23 mouse cellular contexts compared by ENCODE assay signal in genomic region chr3:78836824-78837223, GRCm38 (mm10).
DNase-seq lines count a peak whose midpoint lies in the region; ATAC-seq and TF ChIP-seq lines count a peak whose summit lies in the region.
"Had no signal": no experiment of that assay in that cellular context is flagged by ENCODE, and none has a peak within 500 bp of the region (broad histone marks: within the 10 kb centered on the region; RNA-seq: fewer than 3 reads in every experiment).

No protein-coding gene starts in this region.

- 57% methylated on average over 5 of the region's 5 CpGs for WGBS in midbrain, embryonic 12.5 days
- WGBS in midbrain, embryonic 15.5 days: 33% methylated on average over 5 of the region's 5 CpGs
- 90% methylated on average over 5 of the region's 5 CpGs for WGBS in intestine, postnatal 0 days

- no peak overlapping the region for H3K4me3 ChIP-seq in midbrain, embryonic 12.5 days
- H3K4me3 ChIP-seq in midbrain, embryonic 15.5 days: no peak overlapping the region
- no peak overlapping the region for H3K4me3 ChIP-seq in intestine, postnatal 0 days (ENCODE audit: low read depth, low read length)
- H3K4me3 ChIP-seq: forebrain, embryonic 10.5 days; forebrain, embryonic 13.5 days; heart, embryonic 12.5 days; heart, embryonic 15.5 days; hindbrain, embryonic 15.5 days had no signal

- no peak overlapping the region for H3K9ac ChIP-seq in midbrain, embryonic 12.5 days (replicated peaks)
- no peak overlapping the region for H3K9ac ChIP-seq in midbrain, embryonic 15.5 days
- H3K9ac ChIP-seq in intestine, postnatal 0 days (ENCODE audit: low read depth, low read length): no peak overlapping the region
- H3K9ac ChIP-seq: forebrain, embryonic 13.5 days; heart, embryonic 12.5 days; heart, embryonic 15.5 days; hindbrain, embryonic 15.5 days had no signal

- TF ChIP-seq POLR2A in brain, embryonic 14.5 days (IDR thresholded peaks at IDR 0.05; ENCODE audit: borderline replicate concordance, extremely low read depth, insufficient read depth, insufficient read length, poor library complexity, severe bottlenecking): no peak

- H3K27me3 ChIP-seq in midbrain, embryonic 12.5 days: no peaks in the 10 kb centered on the region
- H3K27me3 ChIP-seq in midbrain, embryonic 15.5 days (replicated peaks): no peaks in the 10 kb centered on the region
- H3K27me3 ChIP-seq in intestine, postnatal 0 days (replicated peaks; ENCODE audit: control insufficient read depth, insufficient read depth, low read length): no peaks in the 10 kb centered on the region
- H3K27me3 ChIP-seq: forebrain, embryonic 13.5 days; heart, embryonic 12.5 days; heart, embryonic 15.5 days; hindbrain, embryonic 15.5 days had no signal

- no peaks in the 10 kb centered on the region for H3K9me3 ChIP-seq in midbrain, embryonic 12.5 days
- no peaks in the 10 kb centered on the region for H3K9me3 ChIP-seq in midbrain, embryonic 15.5 days
- H3K9me3 ChIP-seq in intestine, postnatal 0 days (ENCODE audit: control insufficient read depth): no peaks in the 10 kb centered on the region
- H3K9me3 ChIP-seq: forebrain, embryonic 10.5 days; forebrain, embryonic 13.5 days; heart, embryonic 12.5 days; heart, embryonic 15.5 days; hindbrain, embryonic 15.5 days had no signal

- no peak overlapping the region for H3K4me2 ChIP-seq in midbrain, embryonic 12.5 days (replicated peaks)
- no peak overlapping the region for H3K4me2 ChIP-seq in midbrain, embryonic 15.5 days
- H3K4me2 ChIP-seq in intestine, postnatal 0 days (replicated peaks; ENCODE audit: low read depth): no peak overlapping the region
- H3K4me2 ChIP-seq: forebrain, embryonic 13.5 days; heart, embryonic 12.5 days; heart, embryonic 15.5 days; hindbrain, embryonic 15.5 days had no signal

- no peaks in the 10 kb centered on the region for H3K4me1 ChIP-seq in midbrain, embryonic 12.5 days
- H3K4me1 ChIP-seq in midbrain, embryonic 15.5 days: no peaks in the 10 kb centered on the region
- no peaks in the 10 kb centered on the region for H3K4me1 ChIP-seq in intestine, postnatal 0 days (replicated peaks; ENCODE audit: control insufficient read depth, insufficient read depth, low read length)
- H3K4me1 ChIP-seq: forebrain, embryonic 10.5 days; forebrain, embryonic 13.5 days; heart, embryonic 12.5 days; heart, embryonic 15.5 days; hindbrain, embryonic 15.5 days had no signal

- no peak overlapping the region for H3K27ac ChIP-seq in midbrain, embryonic 12.5 days (replicated peaks)
- no peak overlapping the region for H3K27ac ChIP-seq in midbrain, embryonic 15.5 days
- H3K27ac ChIP-seq in intestine, postnatal 0 days (ENCODE audit: low read depth, low read length): no peak overlapping the region
- H3K27ac ChIP-seq: forebrain, embryonic 10.5 days; forebrain, embryonic 13.5 days; heart, embryonic 15.5 days; hindbrain, embryonic 15.5 days had no signal

- TF ChIP-seq CTCF in brain, embryonic 14.5 days (IDR thresholded peaks at IDR 0.05; ENCODE audit: borderline replicate concordance, extremely low read depth, insufficient read depth, insufficient read length): no peak
- TF ChIP-seq CTCF in intestine, postnatal 0 days (IDR thresholded peaks at IDR 0.05; ENCODE audit: low read depth): no peak

- no peaks in the 10 kb centered on the region for H3K36me3 ChIP-seq in midbrain, embryonic 12.5 days
- no peaks in the 10 kb centered on the region for H3K36me3 ChIP-seq in midbrain, embryonic 15.5 days (replicated peaks)
- H3K36me3 ChIP-seq in intestine, postnatal 0 days (ENCODE audit: control insufficient read depth, insufficient read depth): no peaks in the 10 kb centered on the region
- H3K36me3 ChIP-seq: forebrain, embryonic 10.5 days; heart, embryonic 12.5 days; heart, embryonic 15.5 days; hindbrain, embryonic 15.5 days had no signal

- peak; percentile 37 for DNase-seq in brain, embryonic 14.5 days (ENCODE audit: low read depth)
- peak; percentile 59 for DNase-seq in retina, embryonic 14.5 days (ENCODE audit: low spot score)
- no peak for DNase-seq in cerebellum, adult 18-20 months
- no peak for DNase-seq in gastrocnemius, postnatal 36 days
- DNase-seq: adrenal gland, adult 2 months; adrenal gland, postnatal 14 days; cerebellum, adult 11-12 months; cerebellum, adult 9-10 months; cerebellum, postnatal 14 days; gastrocnemius, postnatal 10 days; heart, adult 18-20 months; heart, postnatal 14 days; heart, postnatal 4 days had no signal

- ATAC-seq in midbrain, embryonic 12.5 days (ENCODE audit: low FRiP score, low read depth): peak; percentile 44; the same call in 1 of the 2 replicates
- peak; percentile 73 for ATAC-seq in midbrain, embryonic 15.5 days (replicated peaks)
- ATAC-seq in intestine, postnatal 0 days: no peak
- ATAC-seq: CD4-positive, CD25-positive, alpha-beta regulatory T cell, adult 4 months; forebrain, embryonic 13.5 days; forebrain, embryonic 16.5 days had no signal

- intact Hi-C loops in gastrocnemius, postnatal 36 days (cut with DNase I): no loop called here

Comparison
In these comparisons a context has a peak if more than half of its experiments do, and no peak if none do; other contexts are left out.
1. DNase-seq: peak in brain, embryonic 14.5 days (single experiment) and retina, embryonic 14.5 days (single experiment); none in cerebellum, adult 18-20 months (0 of 2) and gastrocnemius, postnatal 36 days (0 of 2).